Mouse (Mus musculus) kidney, adult 2 months (tissue): ENCODE measurements around the gene Rnaseh2c.

ENCODE experiments used
- CTCF ChIP-seq: fragments of 200-500 bp; conservative IDR thresholded peaks from 2 replicates; pipeline ENCODE4 v1.5.1; 2011; ENCODE audit warnings: low read depth, mild to moderate bottlenecking, control low read depth, low read length, moderate library complexity, mixed read lengths; ENCODE audit not compliant: insufficient read depth, insufficient read length
- POLR2A ChIP-seq: fragments of 200-500 bp; IDR thresholded peaks from one replicate; pipeline ENCODE4 v1.6.1; 2011; ENCODE audit warnings: low read depth, low read length, control low read depth

DNA sequence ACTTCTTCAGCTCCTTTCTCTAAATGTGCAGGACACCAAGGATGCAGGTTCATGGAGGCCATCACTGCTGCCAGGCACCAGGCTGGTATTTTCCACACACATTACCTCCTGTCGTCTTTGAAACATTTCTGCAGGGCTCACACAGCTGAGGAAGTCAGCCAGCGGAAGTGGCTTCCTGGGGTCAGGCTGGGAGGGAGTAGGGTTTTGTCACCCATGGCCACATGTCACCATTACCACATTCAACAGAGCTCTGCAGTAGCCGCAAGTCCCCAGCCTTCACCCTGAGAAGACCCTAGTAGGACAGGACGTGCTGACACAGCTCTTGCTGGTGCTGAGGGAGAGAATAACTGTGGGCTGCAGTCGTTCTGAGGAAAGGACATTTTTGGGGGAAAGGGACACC, 29.8 kb upstream of the Rnaseh2c start:
- TF ChIP-seq CTCF = no peak
- no peak for TF ChIP-seq POLR2A
